Mouse (Mus musculus) layer of hippocampus, postnatal 36 days (tissue): Measurements from ENCODE around the gene Acsm3. TPM values are rescaled to one million over a fixed set of nuclear protein-coding genes. Genes with fewer than 3 reads are reported as not detected.
"Not testable (repeated sequence)": the region's sequence is repeated elsewhere in the genome, so short reads cannot be mapped to it uniquely, and the experiment has no call there.

ENCODE experiments used
- DNase-seq, 2 experiments: peaks; one replicate each; pipeline ENCODE4 v3.0.0; 2022
- total RNA-seq, 2 experiments: library from RNA; stranded (reverse); gene quantifications; 2 replicates each; pipeline ENCODE4 v1.2.3; 2021

Acsm3 gene
- total RNA-seq, result not detected

GRCm38 (mm10) chr7:119760527-119760951 is at the start of gene Acsm3:
TSS of gene Acsm3 (plus strand) at chr7:119760923.
- no peak for DNase-seq

GRCm38 (mm10) chr7:119714111-119714510 is 46.6 kb upstream of the Acsm3 start:
- no peak for DNase-seq

GRCm38 (mm10) chr7:119720253-119720946 is 40.3 kb upstream of the Acsm3 start, which contains the start of gene Thumpd1:
TSS of gene Thumpd1 (minus strand) at chr7:119720798.
- peak; percentile 92 to 93 for DNase-seq

GRCm38 (mm10) chr7:119720947-119721310 is 39.8 kb upstream of the Acsm3 start:
- DNase-seq, result no peak

- no peak for DNase-seq
These were observed 33.1 kb upstream of the Acsm3 start for GRCm38 (mm10) chr7:119727621-119728020.

- DNase-seq, result not testable (repeated sequence)
These were observed 29.5 kb upstream of the Acsm3 start for GRCm38 (mm10) chr7:119731262-119731661.

GRCm38 (mm10) chr7:119738877-119739276 is 21.8 kb upstream of the Acsm3 start:
- no peak for DNase-seq

- not testable (repeated sequence) for DNase-seq
These were observed 20.8 kb upstream of the Acsm3 start for GRCm38 (mm10) chr7:119739798-119740468.

- no peak for DNase-seq
These were observed 16.4 kb upstream of the Acsm3 start for GRCm38 (mm10) chr7:119744321-119744720.

GRCm38 (mm10) chr7:119745869-119746268 is 14.9 kb upstream of the Acsm3 start:
- no peak for DNase-seq

- DNase-seq, result no peak
These were observed 12.0 kb upstream of the Acsm3 start for GRCm38 (mm10) chr7:119748761-119749160.

- DNase-seq, result no peak
These were observed 10.8 kb upstream of the Acsm3 start for GRCm38 (mm10) chr7:119749942-119750341.

- no peak for DNase-seq
These were observed 7.0 kb upstream of the Acsm3 start for GRCm38 (mm10) chr7:119753696-119754095.

GRCm38 (mm10) chr7:119762166-119762697 is 1.5 kb downstream of the Acsm3 start:
- DNase-seq, result no peak

- no peak for DNase-seq
These were observed 3.7 kb downstream of the Acsm3 start for GRCm38 (mm10) chr7:119764377-119764776.

- no peak for DNase-seq
These were observed 6.3 kb downstream of the Acsm3 start for GRCm38 (mm10) chr7:119766996-119767395.

- DNase-seq, result no peak
These were observed 9.2 kb downstream of the Acsm3 start for GRCm38 (mm10) chr7:119769895-119770294.

GRCm38 (mm10) chr7:119783453-119783852 is 22.7 kb downstream of the Acsm3 start:
- DNase-seq, result no peak

GRCm38 (mm10) chr7:119784908-119785307 is 24.2 kb downstream of the Acsm3 start:
- no peak for DNase-seq

GRCm38 (mm10) chr7:119789024-119789423 is 28.3 kb downstream of the Acsm3 start:
- no peak for DNase-seq

- peak; percentile 74 to 75 for DNase-seq
These were observed 33.0 kb downstream of the Acsm3 start, which contains the start of the genes Rexo5 and Eri2 for GRCm38 (mm10) chr7:119793586-119794250. TSS of gene Rexo5 (plus strand) at chr7:119794006. TSS of gene Eri2 (minus strand) at chr7:119794058.

- no peak for DNase-seq
These were observed 33.5 kb downstream of the Acsm3 start for GRCm38 (mm10) chr7:119794251-119794638.

GRCm38 (mm10) chr7:119795311-119795710 is 34.6 kb downstream of the Acsm3 start:
- DNase-seq, result no peak
